Mouse (Mus musculus) hindbrain, embryonic 15.5 days (tissue): ENCODE measurements around the gene Fam98b. TPM values are rescaled to one million over a fixed set of nuclear protein-coding genes. Genes with fewer than 3 reads are reported as not detected.

ENCODE experiments used
- ATAC-seq: fragments of 200-750 bp; cut with Nextera tagmentation; 2 replicates; pipeline ENCODE4 v1.8.0; 2017; ENCODE audit warnings: low read depth, moderate number of reproducible peaks, moderate TSS enrichment; ENCODE audit not compliant: low FRiP score
- H3K27ac ChIP-seq: fragments of 300-500 bp; sonication (generic); replicated peaks from 2 replicates; pipeline ENCODE4 v1.5.1; 2015; ENCODE audit warnings: mild to moderate bottlenecking, inconsistent platforms
- H3K27me3 ChIP-seq: fragments of 300-500 bp; sonication (generic); 2 replicates; pipeline ENCODE4 v1.6.1; 2015; ENCODE audit warnings: control low read depth, inconsistent platforms
- H3K36me3 ChIP-seq: fragments of 300-500 bp; sonication (generic); 2 replicates; pipeline ENCODE4 v1.6.1; 2015; ENCODE audit warnings: control low read depth, inconsistent platforms
- H3K4me1 ChIP-seq: fragments of 300-500 bp; sonication (generic); replicated peaks from 2 replicates; pipeline ENCODE4 v1.6.1; 2015; ENCODE audit warnings: control low read depth, inconsistent platforms
- H3K4me2 ChIP-seq: fragments of 300-500 bp; sonication (generic); 2 replicates; pipeline ENCODE4 v1.6.1; 2015; ENCODE audit warnings: moderate library complexity, mild to moderate bottlenecking, inconsistent platforms
- H3K4me3 ChIP-seq: fragments of 300-500 bp; sonication (generic); 2 replicates; pipeline ENCODE4 v1.5.1; 2015; ENCODE audit warnings: mild to moderate bottlenecking, inconsistent platforms
- H3K9ac ChIP-seq: fragments of 300-500 bp; sonication (generic); 2 replicates; pipeline ENCODE4 v1.6.1; 2015; ENCODE audit warnings: inconsistent platforms
- H3K9me3 ChIP-seq: fragments of 300-500 bp; sonication (generic); 2 replicates; pipeline ENCODE4 v1.6.1; 2016; ENCODE audit warnings: control low read depth, inconsistent platforms
- WGBS: fragments of 180-500 bp; shearing (Covaris S2); methylation state at CpG from one replicate; pipeline ENCODE4 v1.1.7; 2015; 5-methylcytosine and 5-hydroxymethylcytosine counted together
- polyA plus RNA-seq: library from polyadenylated mRNA; unstranded; fragments of >200 nt; fragmentation: Nextera tagmentation; extraction: Ambion mirVana; gene quantifications from 2 replicates; pipeline ENCODE4 v1.2.1, GENCODE M21; 2015

The Fam98b gene
- polyA plus RNA-seq, 1 experiment from 2014 or later: 11.1 TPM

- H3K4me1 ChIP-seq: no peaks in the 10 kb centered on the region
- H3K4me2 ChIP-seq: no peak overlapping the region
- 86% methylated on average over 3 of the region's 3 CpGs for WGBS
Measured at GRCm38 (mm10) chr2:117307959-117308358, 58.4 kb downstream of the Fam98b start.

GRCm38 (mm10) chr2:117309046-117309445 is 59.5 kb downstream of the Fam98b start:
- Histone ChIP-seq H3K27ac (no peak overlapping the region), H3K27me3 (no peaks in the 10 kb centered on the region), H3K4me1 (no peaks in the 10 kb centered on the region), H3K4me2 (no peak overlapping the region), H3K4me3 (no peak overlapping the region), H3K9ac (no peak overlapping the region), H3K9me3 (no peaks in the 10 kb centered on the region), H3K36me3 (no peaks in the 10 kb centered on the region)
- 87% methylated on average over 2 of the region's 2 CpGs for WGBS
- ATAC-seq: no peak

More at GRCm38 (mm10) chr2:117307959-117308358, 58.4 kb downstream of the Fam98b start:
- H3K27ac ChIP-seq: no peak overlapping the region
- no peaks in the 10 kb centered on the region for H3K9me3 ChIP-seq
- no peaks in the 10 kb centered on the region for H3K27me3 ChIP-seq
- no peak for ATAC-seq
- no peak overlapping the region for H3K4me3 ChIP-seq
- H3K36me3 ChIP-seq: no peaks in the 10 kb centered on the region
- no peak overlapping the region for H3K9ac ChIP-seq

- Histone ChIP-seq H3K4me1 (no peaks in the 10 kb centered on the region), H3K9ac (no peak overlapping the region)
- whole genome bisulfite sequencing: 72% methylated on average over 1 of the region's 1 CpGs
Measured at GRCm38 (mm10) chr2:117311349-117311748, 61.8 kb downstream of the Fam98b start.

GRCm38 (mm10) chr2:117312030-117312429 is 62.5 kb downstream of the Fam98b start:
- no peaks in the 10 kb centered on the region for H3K4me1 ChIP-seq
- H3K27me3 ChIP-seq: no peaks in the 10 kb centered on the region
- peak overlapping the region; percentile 44 for H3K4me2 ChIP-seq
- WGBS: 63% methylated on average over 2 of the region's 2 CpGs
- ATAC-seq: peak; percentile 51; the same call in 1 of the 2 replicates
- no peaks in the 10 kb centered on the region for H3K36me3 ChIP-seq
- H3K9me3 ChIP-seq: no peaks in the 10 kb centered on the region
- H3K9ac ChIP-seq: no peak overlapping the region
- H3K27ac ChIP-seq: peak overlapping the region; percentile 35
- no peak overlapping the region for H3K4me3 ChIP-seq

More at GRCm38 (mm10) chr2:117311349-117311748, 61.8 kb downstream of the Fam98b start:
- Histone ChIP-seq H3K9me3 (no peaks in the 10 kb centered on the region), H3K27me3 (no peaks in the 10 kb centered on the region), H3K27ac (no peak overlapping the region), H3K36me3 (no peaks in the 10 kb centered on the region), H3K4me2 (no peak overlapping the region), H3K4me3 (no peak overlapping the region)
- ATAC-seq: no peak

GRCm38 (mm10) chr2:117312441-117312895 is 62.9 kb downstream of the Fam98b start:
- Histone ChIP-seq H3K9ac (no peak overlapping the region), H3K4me2 (peak overlapping the region; percentile 44), H3K4me3 (0 out of 2 replicates have a peak overlapping the region, but pooled peaks have one; percentile 0), H3K4me1 (no peaks in the 10 kb centered on the region), H3K27me3 (no peaks in the 10 kb centered on the region), H3K9me3 (no peaks in the 10 kb centered on the region), H3K27ac (peak overlapping the region; percentile 35), H3K36me3 (no peaks in the 10 kb centered on the region)
- WGBS: 30% methylated on average over 7 of the region's 7 CpGs
- ATAC-seq: peak; percentile 81

- no peaks in the 10 kb centered on the region for H3K4me1 ChIP-seq
- WGBS: 75% methylated on average over 5 of the region's 5 CpGs
- H3K9ac ChIP-seq: no peak overlapping the region
- H3K27me3 ChIP-seq: no peaks in the 10 kb centered on the region
- H3K36me3 ChIP-seq: no peaks in the 10 kb centered on the region
- no peaks in the 10 kb centered on the region for H3K9me3 ChIP-seq
- ATAC-seq: no peak
- H3K4me3 ChIP-seq: no peak overlapping the region
- no peak overlapping the region for H3K4me2 ChIP-seq
- H3K27ac ChIP-seq: no peak overlapping the region
Measured at GRCm38 (mm10) chr2:117313586-117314235, 64.2 kb downstream of the Fam98b start.

- WGBS: 87% methylated on average over 3 of the region's 3 CpGs
- no peaks in the 10 kb centered on the region for H3K36me3 ChIP-seq
- no peak overlapping the region for H3K9ac ChIP-seq
- ATAC-seq: no peak
- no peaks in the 10 kb centered on the region for H3K27me3 ChIP-seq
- no peak overlapping the region for H3K4me2 ChIP-seq
- no peak overlapping the region for H3K4me3 ChIP-seq
- H3K9me3 ChIP-seq: no peaks in the 10 kb centered on the region
- no peak overlapping the region for H3K27ac ChIP-seq
- H3K4me1 ChIP-seq: no peaks in the 10 kb centered on the region
Measured at GRCm38 (mm10) chr2:117318991-117319390, 69.5 kb downstream of the Fam98b start.

Other genes starting within 250 kb of the Fam98b start
- 12.6 and 14.7 TPM in 2 replicates for gene Spred1, start 128.4 kb upstream of the Fam98b start, polyA plus RNA-seq
- gene Rasgrp1, start 93.3 kb downstream of the Fam98b start, polyA plus RNA-seq: 1.9 and 2.3 TPM in 2 replicates